Mouse (Mus musculus) heart, embryonic 13.5 days (tissue): ENCODE results near the gene Hacl1. TPM values are rescaled to one million over a fixed set of nuclear protein-coding genes. Genes with fewer than 3 reads are reported as not detected.

ENCODE experiments used
- ATAC-seq: fragments of 200-750 bp; cut with Nextera tagmentation; 2 replicates; pipeline ENCODE4 v1.8.0; 2017; ENCODE audit warnings: moderate TSS enrichment; ENCODE audit not compliant: insufficient number of reproducible peaks, low FRiP score, low TSS enrichment; ENCODE audit errors: extremely low read depth
- H3K27ac ChIP-seq: fragments of 300-500 bp; sonication (generic); replicated peaks from 2 replicates; pipeline ENCODE4 v1.5.1; 2015; ENCODE audit warnings: moderate library complexity, mild to moderate bottlenecking, inconsistent platforms
- H3K27me3 ChIP-seq: fragments of 300-500 bp; sonication (generic); replicated peaks from 2 replicates; pipeline ENCODE4 v1.6.1; 2015; ENCODE audit warnings: mild to moderate bottlenecking, inconsistent platforms
- H3K36me3 ChIP-seq: fragments of 300-500 bp; sonication (generic); 2 replicates; pipeline ENCODE4 v1.6.1; 2015; ENCODE audit warnings: mild to moderate bottlenecking, inconsistent platforms
- H3K4me1 ChIP-seq: fragments of 300-500 bp; sonication (generic); 2 replicates; pipeline ENCODE4 v1.6.1; 2015; ENCODE audit warnings: inconsistent platforms
- H3K4me2 ChIP-seq: fragments of 300-500 bp; sonication (generic); 2 replicates; pipeline ENCODE4 v1.6.1; 2015; ENCODE audit warnings: inconsistent platforms, mild to moderate bottlenecking, moderate library complexity
- H3K4me3 ChIP-seq: fragments of 300-500 bp; sonication (generic); 2 replicates; pipeline ENCODE4 v1.5.1; 2015; ENCODE audit warnings: moderate library complexity, mild to moderate bottlenecking, inconsistent platforms
- H3K9ac ChIP-seq: fragments of 300-500 bp; sonication (generic); 2 replicates; pipeline ENCODE4 v1.6.1; 2015; ENCODE audit warnings: inconsistent platforms, mild to moderate bottlenecking, moderate library complexity
- H3K9me3 ChIP-seq: fragments of 300-500 bp; sonication (generic); 2 replicates; pipeline ENCODE4 v1.6.1; 2016; ENCODE audit warnings: inconsistent platforms
- WGBS: fragments of 180-500 bp; shearing (Covaris S2); methylation state at CpG from one replicate; pipeline ENCODE4 v1.1.7; 2015; ENCODE audit warnings: mixed read lengths; 5-methylcytosine and 5-hydroxymethylcytosine counted together
- polyA plus RNA-seq: library from polyadenylated mRNA; unstranded; fragments of >200 nt; fragmentation: Nextera tagmentation; extraction: Ambion mirVana; gene quantifications from 2 replicates; pipeline ENCODE4 v1.2.1, GENCODE M21; 2015

Hacl1 gene
- polyA plus RNA-seq, 1 experiment from 2014 or later = 10.7 TPM

- H3K4me3 ChIP-seq = no peak overlapping the region
- H3K4me2 ChIP-seq = 0 out of 2 replicates have a peak overlapping the region, but pooled peaks have one; percentile 6
- H3K27me3 ChIP-seq = peaks cover 2% of the 10 kb centered on the region
- no peaks in the 10 kb centered on the region for H3K36me3 ChIP-seq
- WGBS = 41% methylated on average over 7 of the region's 7 CpGs
- no peak; the same call in 1 of the 2 replicates for ATAC-seq
- peak overlapping the region; percentile 53 for H3K9ac ChIP-seq
- H3K27ac ChIP-seq = peak overlapping the region; percentile 44
- peaks cover 66% of the 10 kb centered on the region for H3K4me1 ChIP-seq
- no peaks in the 10 kb centered on the region for H3K9me3 ChIP-seq
Observed at GRCm38 (mm10) chr14:31569151-31569631, 71.9 kb downstream of the Hacl1 start.

GRCm38 (mm10) chr14:31565478-31566212, 75.4 kb downstream of the Hacl1 start:
- peak overlapping the region; percentile 13; the same call in 1 of the 2 replicates for H3K4me2 ChIP-seq
- no peak for ATAC-seq

GRCm38 (mm10) chr14:31564452-31565179, 76.5 kb downstream of the Hacl1 start:
- WGBS = 11% methylated on average over 6 of the region's 6 CpGs
- Histone ChIP-seq H3K9me3 (no peaks in the 10 kb centered on the region), H3K27ac (peak overlapping the region; percentile 78), H3K4me2 (peak overlapping the region; percentile 13; the same call in 1 of the 2 replicates), H3K27me3 (peaks cover 4% of the 10 kb centered on the region; the same call in 1 of the 2 replicates), H3K4me3 (no peak overlapping the region), H3K4me1 (peaks cover 67% of the 10 kb centered on the region), H3K9ac (peak overlapping the region; percentile 33; the same call in 1 of the 2 replicates), H3K36me3 (no peaks in the 10 kb centered on the region)
- no peak for ATAC-seq

More at GRCm38 (mm10) chr14:31565478-31566212, 75.4 kb downstream of the Hacl1 start:
- peaks cover 69% of the 10 kb centered on the region for H3K4me1 ChIP-seq
- no peak overlapping the region for H3K4me3 ChIP-seq
- H3K9ac ChIP-seq = peak overlapping the region; percentile 33; the same call in 1 of the 2 replicates
- H3K36me3 ChIP-seq = no peaks in the 10 kb centered on the region
- H3K9me3 ChIP-seq = no peaks in the 10 kb centered on the region
- H3K27me3 ChIP-seq = peaks cover 4% of the 10 kb centered on the region; the same call in 1 of the 2 replicates
- 54% methylated on average over 9 of the region's 9 CpGs for WGBS
- H3K27ac ChIP-seq = peak overlapping the region; percentile 78

- Histone ChIP-seq H3K4me3 (no peak overlapping the region), H3K27me3 (peaks cover 33% of the 10 kb centered on the region), H3K4me2 (no peak overlapping the region), H3K4me1 (peaks cover 66% of the 10 kb centered on the region), H3K36me3 (no peaks in the 10 kb centered on the region), H3K9me3 (no peaks in the 10 kb centered on the region), H3K27ac (peak overlapping the region; percentile 79), H3K9ac (no peak overlapping the region)
- ATAC-seq = peak; percentile 65; the same call in 1 of the 2 replicates
- WGBS = 6% methylated on average over 5 of the region's 5 CpGs
Observed at GRCm38 (mm10) chr14:31560886-31561285, 80.2 kb downstream of the Hacl1 start.

- Histone ChIP-seq H3K9me3 (no peaks in the 10 kb centered on the region), H3K4me3 (no peak overlapping the region), H3K4me1 (peaks cover 54% of the 10 kb centered on the region), H3K27me3 (peaks cover 33% of the 10 kb centered on the region), H3K4me2 (no peak overlapping the region), H3K27ac (no peak overlapping the region), H3K9ac (no peak overlapping the region), H3K36me3 (no peaks in the 10 kb centered on the region)
- ATAC-seq = no peak
- WGBS = 48% methylated on average over 5 of the region's 5 CpGs
Observed at GRCm38 (mm10) chr14:31559216-31559615, 81.9 kb downstream of the Hacl1 start.

- H3K4me2 ChIP-seq = no peak overlapping the region
- 60% methylated on average over 9 of the region's 9 CpGs for WGBS
- no peak overlapping the region for H3K27ac ChIP-seq
- ATAC-seq = no peak
- H3K9ac ChIP-seq = no peak overlapping the region
- H3K4me3 ChIP-seq = no peak overlapping the region
- H3K4me1 ChIP-seq = peaks cover 49% of the 10 kb centered on the region
- H3K27me3 ChIP-seq = peaks cover 33% of the 10 kb centered on the region
- H3K36me3 ChIP-seq = no peaks in the 10 kb centered on the region
- no peaks in the 10 kb centered on the region for H3K9me3 ChIP-seq
Observed at GRCm38 (mm10) chr14:31557784-31558183, 83.3 kb downstream of the Hacl1 start.

- no peak for ATAC-seq
- Histone ChIP-seq H3K27me3 (peaks cover 36% of the 10 kb centered on the region), H3K36me3 (no peaks in the 10 kb centered on the region), H3K4me3 (no peak overlapping the region), H3K9me3 (no peaks in the 10 kb centered on the region), H3K9ac (no peak overlapping the region), H3K4me2 (no peak overlapping the region), H3K4me1 (peaks cover 48% of the 10 kb centered on the region), H3K27ac (no peak overlapping the region)
- 79% methylated on average over 8 of the region's 8 CpGs for WGBS
Observed at GRCm38 (mm10) chr14:31557273-31557672, 83.8 kb downstream of the Hacl1 start.

- Histone ChIP-seq H3K27me3 (peaks cover 36% of the 10 kb centered on the region), H3K9me3 (no peaks in the 10 kb centered on the region), H3K27ac (no peak overlapping the region), H3K36me3 (no peaks in the 10 kb centered on the region), H3K4me1 (peaks cover 50% of the 10 kb centered on the region), H3K9ac (no peak overlapping the region), H3K4me2 (no peak overlapping the region), H3K4me3 (no peak overlapping the region)
- WGBS = 84% methylated on average over 9 of the region's 9 CpGs
- ATAC-seq = no peak
Observed at GRCm38 (mm10) chr14:31556526-31557260, 84.4 kb downstream of the Hacl1 start.

- 47% methylated on average over 14 of the region's 14 CpGs for WGBS
- no peak overlapping the region for H3K4me2 ChIP-seq
- H3K4me1 ChIP-seq = peaks cover 43% of the 10 kb centered on the region
- H3K27me3 ChIP-seq = peaks cover 38% of the 10 kb centered on the region
- H3K4me3 ChIP-seq = no peak overlapping the region
- H3K27ac ChIP-seq = no peak overlapping the region; the same call in 1 of the 2 replicates
- no peak for ATAC-seq
- no peak overlapping the region for H3K9ac ChIP-seq
- no peaks in the 10 kb centered on the region for H3K36me3 ChIP-seq
- no peaks in the 10 kb centered on the region for H3K9me3 ChIP-seq
Observed at GRCm38 (mm10) chr14:31555963-31556434, 85.1 kb downstream of the Hacl1 start.

- no peak for ATAC-seq
- 77% methylated on average over 7 of the region's 7 CpGs for WGBS
- Histone ChIP-seq H3K36me3 (no peaks in the 10 kb centered on the region), H3K9me3 (no peaks in the 10 kb centered on the region), H3K9ac (no peak overlapping the region), H3K4me1 (peaks cover 33% of the 10 kb centered on the region), H3K4me2 (no peak overlapping the region), H3K27ac (no peak overlapping the region), H3K27me3 (peaks cover 40% of the 10 kb centered on the region), H3K4me3 (no peak overlapping the region)
Observed at GRCm38 (mm10) chr14:31555021-31555420, 86.1 kb downstream of the Hacl1 start.
